Mouse (Mus musculus): ENCODE measurements around the gene Prpsap2. TPM values are rescaled to one million over a fixed set of nuclear protein-coding genes. Genes with fewer than 3 reads are reported as not detected.
A peak's percentile ranks its signal among the peaks of the same experiment; 100 is the strongest.

The Prpsap2 gene
- total RNA-seq, 2 experiments from 2014 or later = 4.2 to 5.4 TPM

GRCm38 (mm10) chr11:61719826-61720225, 42.1 kb downstream of the Prpsap2 start:
- DNase-seq = no peak
- intact Hi-C loops (cut with DNase I; ENCODE audit: low total_unique reads) = loop anchor here (10.0 kb wide), 1 partner anchor 305 kb away; no protein-coding TSS in a partner anchor

GRCm38 (mm10) chr11:61719387-61719786, 42.5 kb downstream of the Prpsap2 start:
- intact Hi-C loops (cut with DNase I; ENCODE audit: low total_unique reads) = loop anchor here (10.0 kb wide), 1 partner anchor 305 kb away; no protein-coding TSS in a partner anchor
- DNase-seq = no peak

- DNase-seq = no peak
- intact Hi-C loops (cut with DNase I; ENCODE audit: low total_unique reads) = loop anchor here (10.0 kb wide), 1 partner anchor 303 kb away; no protein-coding TSS in a partner anchor
Measured at GRCm38 (mm10) chr11:61717990-61718389, 43.9 kb downstream of the Prpsap2 start.

- intact Hi-C loops (cut with DNase I; ENCODE audit: low total_unique reads) = loop anchor here (2.0 to 10.0 kb wide), 2 partner anchors 50 to 300 kb away; no protein-coding TSS in a partner anchor
- no peak for DNase-seq
Measured at GRCm38 (mm10) chr11:61715130-61715529, 46.8 kb downstream of the Prpsap2 start.

- intact Hi-C loops (cut with DNase I; ENCODE audit: low total_unique reads) = loop anchor here (2.0 to 10.0 kb wide), 2 partner anchors 50 to 300 kb away; no protein-coding TSS in a partner anchor
- DNase-seq = peak; percentile 48
Measured at GRCm38 (mm10) chr11:61714346-61715117, 47.4 kb downstream of the Prpsap2 start.

- intact Hi-C loops (cut with DNase I; ENCODE audit: low total_unique reads) = loop anchor here (10.0 kb wide), 1 partner anchor 299 kb away; no protein-coding TSS in a partner anchor
- DNase-seq = peak; percentile 26
Measured at GRCm38 (mm10) chr11:61713157-61713855, 48.6 kb downstream of the Prpsap2 start.

- no peak for DNase-seq
- intact Hi-C loops (cut with DNase I; ENCODE audit: low total_unique reads) = loop anchor here (2.0 kb wide), 1 partner anchor 42 kb away; no protein-coding TSS in a partner anchor
Measured at GRCm38 (mm10) chr11:61708928-61709327, 53.0 kb downstream of the Prpsap2 start.

GRCm38 (mm10) chr11:61706232-61706631, 55.7 kb downstream of the Prpsap2 start:
- DNase-seq = no peak
- intact Hi-C loops (cut with DNase I; ENCODE audit: low total_unique reads) = no loop called here

- intact Hi-C loops (cut with DNase I; ENCODE audit: low total_unique reads) = no loop called here
- DNase-seq = no peak
Measured at GRCm38 (mm10) chr11:61705581-61705980, 56.3 kb downstream of the Prpsap2 start.

GRCm38 (mm10) chr11:61702494-61702893, 59.4 kb downstream of the Prpsap2 start:
- DNase-seq = no peak
- intact Hi-C loops (cut with DNase I; ENCODE audit: low total_unique reads) = no loop called here

- DNase-seq = no peak
- intact Hi-C loops (cut with DNase I; ENCODE audit: low total_unique reads) = no loop called here
Measured at GRCm38 (mm10) chr11:61701696-61702095, 60.2 kb downstream of the Prpsap2 start.

GRCm38 (mm10) chr11:61699933-61700332, 62.0 kb downstream of the Prpsap2 start:
- DNase-seq = no peak
- intact Hi-C loops (cut with DNase I; ENCODE audit: low total_unique reads) = no loop called here

GRCm38 (mm10) chr11:61699460-61699859, 62.4 kb downstream of the Prpsap2 start:
- intact Hi-C loops (cut with DNase I; ENCODE audit: low total_unique reads) = no loop called here
- no peak for DNase-seq

GRCm38 (mm10) chr11:61698852-61699251, 63.0 kb downstream of the Prpsap2 start:
- intact Hi-C loops (cut with DNase I; ENCODE audit: low total_unique reads) = no loop called here

GRCm38 (mm10) chr11:61692996-61693395, 68.9 kb downstream of the Prpsap2 start:
- DNase-seq = no peak
- intact Hi-C loops (cut with DNase I; ENCODE audit: low total_unique reads) = no loop called here

More at GRCm38 (mm10) chr11:61698852-61699251, 63.0 kb downstream of the Prpsap2 start:
- DNase-seq = no peak

- intact Hi-C loops (cut with DNase I; ENCODE audit: low total_unique reads) = no loop called here
- no peak for DNase-seq
Measured at GRCm38 (mm10) chr11:61687595-61687994, 74.3 kb downstream of the Prpsap2 start.

- intact Hi-C loops (cut with DNase I; ENCODE audit: low total_unique reads) = no loop called here
Measured at GRCm38 (mm10) chr11:61686906-61687453, 74.9 kb downstream of the Prpsap2 start.

GRCm38 (mm10) chr11:61686141-61686540, 75.7 kb downstream of the Prpsap2 start:
- DNase-seq = no peak
- intact Hi-C loops (cut with DNase I; ENCODE audit: low total_unique reads) = no loop called here

More at GRCm38 (mm10) chr11:61686906-61687453, 74.9 kb downstream of the Prpsap2 start:
- DNase-seq = no peak

- no peak for DNase-seq
- intact Hi-C loops (cut with DNase I; ENCODE audit: low total_unique reads) = no loop called here
Measured at GRCm38 (mm10) chr11:61685119-61685725, 76.7 kb downstream of the Prpsap2 start.

All from gastrocnemius, postnatal 14 days (tissue).